12 mouse cellular contexts compared by ENCODE assay signal in genomic region chr8:13641206-13641605, GRCm38 (mm10). TPM values are rescaled to one million over a fixed set of nuclear protein-coding genes. Genes with fewer than 3 reads are reported as not detected.
DNase-seq lines count a peak whose midpoint lies in the region; ATAC-seq and TF ChIP-seq lines count a peak whose summit lies in the region.
"Had no signal": no experiment of that assay in that cellular context is flagged by ENCODE, and none has a peak within 500 bp of the region (broad histone marks: within the 10 kb centered on the region; RNA-seq: fewer than 3 reads in every experiment).

No protein-coding gene starts in this region.

- WGBS in lung, embryonic 14.5 days: 60% methylated on average over 9 of the region's 9 CpGs
- WGBS in embryonic facial prominence, embryonic 15.5 days: 55% methylated on average over 9 of the region's 9 CpGs

- intact Hi-C loops in gastrocnemius, adult 2 months (cut with DNase I): no loop called here

- peak overlapping the region; percentile 78 for H3K27ac ChIP-seq in gastrocnemius, adult 2 months
- H3K27ac ChIP-seq in lung, embryonic 14.5 days (ENCODE audit: low read depth): 0 out of 2 replicates have a peak overlapping the region, but pooled peaks have one; percentile 56
- H3K27ac ChIP-seq in embryonic facial prominence, embryonic 15.5 days (replicated peaks): peak overlapping the region; percentile 75
- H3K27ac ChIP-seq: liver, embryonic 14.5 days had no signal

- no peak for TF ChIP-seq CTCF in gastrocnemius, adult 2 months (IDR thresholded peaks at IDR 0.05)
- no peak for TF ChIP-seq CTCF in lung, embryonic 14.5 days (IDR thresholded peaks at IDR 0.05; ENCODE audit: low read depth)

- no peak overlapping the region for H3K9ac ChIP-seq in lung, embryonic 14.5 days
- H3K9ac ChIP-seq in embryonic facial prominence, embryonic 15.5 days: no peak overlapping the region
- H3K9ac ChIP-seq: liver, embryonic 14.5 days had no signal

- no peaks in the 10 kb centered on the region for H3K27me3 ChIP-seq in lung, embryonic 14.5 days (ENCODE audit: insufficient read depth, low read length)
- no peaks in the 10 kb centered on the region for H3K27me3 ChIP-seq in embryonic facial prominence, embryonic 15.5 days

- no peak overlapping the region for H3K4me3 ChIP-seq in gastrocnemius, adult 2 months
- no peak overlapping the region for H3K4me3 ChIP-seq in lung, embryonic 14.5 days (ENCODE audit: low read depth, low read length)
- H3K4me3 ChIP-seq in embryonic facial prominence, embryonic 15.5 days (replicated peaks): no peak overlapping the region

- no peaks in the 10 kb centered on the region for H3K9me3 ChIP-seq in lung, embryonic 14.5 days (ENCODE audit: low read depth, low read length)
- H3K9me3 ChIP-seq in embryonic facial prominence, embryonic 15.5 days (replicated peaks): no peaks in the 10 kb centered on the region

- H3K36me3 ChIP-seq in lung, embryonic 14.5 days (ENCODE audit: insufficient read depth): no peaks in the 10 kb centered on the region
- H3K36me3 ChIP-seq in embryonic facial prominence, embryonic 15.5 days: no peaks in the 10 kb centered on the region

- DNase-seq in gastrocnemius, adult 2 months: no peak
- DNase-seq in gastrocnemius, adult 8-10 months (ENCODE audit: low spot score in 2 of 2): no peak
- DNase-seq in lung, embryonic 14.5 days: peak; percentile 35
- no peak for DNase-seq in lung, postnatal 4 days
- DNase-seq in NIH3T3 (ENCODE audit: low read depth): peak; percentile 80
- no peak for DNase-seq in embryo, embryonic 9.5 days (ENCODE audit: extremely low spot score)
- no peak for DNase-seq in embryo, embryonic 11 days
- DNase-seq: cerebellum, adult 9-11 months; layer of hippocampus, postnatal 36 days; thymus, postnatal 14 days had no signal

- H3K4me2 ChIP-seq in lung, embryonic 14.5 days: no peak overlapping the region
- no peak overlapping the region; the same call in 1 of the 2 replicates for H3K4me2 ChIP-seq in embryonic facial prominence, embryonic 15.5 days (replicated peaks)

- peaks cover 11% of the 10 kb centered on the region; the same call in 1 of the 2 replicates for H3K4me1 ChIP-seq in lung, embryonic 14.5 days (ENCODE audit: insufficient read depth)
- peaks cover 46% of the 10 kb centered on the region for H3K4me1 ChIP-seq in embryonic facial prominence, embryonic 15.5 days

- ATAC-seq in lung, embryonic 14.5 days (ENCODE audit: insufficient read depth): no peak
- no peak for ATAC-seq in embryonic facial prominence, embryonic 15.5 days (ENCODE audit: insufficient number of reproducible peaks, low FRiP score, low TSS enrichment, low read depth)

RNA-seq across cellular contexts. Expression of gene Rasa3, which starts 36.2 kb away (rescaled TPM):
- total RNA-seq in gastrocnemius, adult 2 months (2021): 10 to 100 TPM in 1 of 2 experiments, 1 to 10 TPM in 1; 5.9 to 10.5 TPM
- total RNA-seq in gastrocnemius, adult 8-10 months (2022): 1 to 10 TPM; 5.0 to 6.9 (median 6.2) TPM
- 41.7 and 48.1 TPM in 2 replicates for polyA plus RNA-seq in lung, embryonic 14.5 days (2014; fragmentation: Nextera tagmentation; extraction: Ambion mirVana)
- 36.0 and 37.4 TPM in 2 replicates for polyA plus RNA-seq in embryonic facial prominence, embryonic 15.5 days (2015; fragmentation: Nextera tagmentation; extraction: Ambion mirVana)

Comparison
In these comparisons a context has a peak if more than half of its experiments do, and no peak if none do; other contexts are left out.
1. DNase-seq: peak in lung, embryonic 14.5 days (single experiment) and NIH3T3 (single experiment); none in gastrocnemius, adult 2 months (single experiment), gastrocnemius, adult 8-10 months (0 of 2), lung, postnatal 4 days (0 of 2), embryo, embryonic 9.5 days (single experiment) and embryo, embryonic 11 days (single experiment).
2. Peak in every context shown above with its lines, with median percentiles within 50 percentile points of each other: H3K27ac ChIP-seq.